Mouse (Mus musculus): ENCODE measurements at regions not wholly inside any gene's neighbourhood (a gene's known extent, or its start where the extent isn't known, plus 50 kb on each side); places are given as distances from the start of the nearest gene placed in this dataset.

- no peaks in the 10 kb centered on the region for H3K9me3 ChIP-seq (ENCODE audit: control insufficient read depth, low read length)
- H3K36me3 ChIP-seq (ENCODE audit: control insufficient read depth, insufficient read depth, low read length) = no peaks in the 10 kb centered on the region
- ATAC-seq (ENCODE audit: low FRiP score, low read depth) (0 out of 2 replicates have a peak, but pooled peaks have one; percentile 30), DNase-seq (ENCODE audit: low spot score) (peak; percentile 39)
- H3K27me3 ChIP-seq (ENCODE audit: control insufficient read depth, insufficient read depth, low read length) = no peaks in the 10 kb centered on the region
- H3K9ac ChIP-seq (ENCODE audit: low read depth, low read length, severe bottlenecking) = no peak overlapping the region
- no peak overlapping the region for H3K4me2 ChIP-seq (replicated peaks; ENCODE audit: low read depth, low read length, severe bottlenecking)
- no peak for TF ChIP-seq POLR2A (IDR thresholded peaks at IDR 0.05; ENCODE audit: borderline replicate concordance, extremely low read depth, insufficient read depth, insufficient read length)
- no peaks in the 10 kb centered on the region for H3K4me1 ChIP-seq (ENCODE audit: control insufficient read depth, insufficient read depth, low read length)
- WGBS = 23% methylated on average over 3 of the region's 3 CpGs
- H3K4me3 ChIP-seq (replicated peaks; ENCODE audit: low read length) = no peak overlapping the region
- no peak overlapping the region for H3K27ac ChIP-seq (replicated peaks; ENCODE audit: low read depth, low read length)
Observed at GRCm38 (mm10) chr12:28255524-28255923, 296.7 kb downstream of the Dcdc2c start.

GRCm38 (mm10) chr12:28250526-28250925, 301.7 kb downstream of the Dcdc2c start:
- DNase-seq (ENCODE audit: low spot score) = no peak
- H3K27ac ChIP-seq (replicated peaks; ENCODE audit: low read depth, low read length) = no peak overlapping the region
- H3K4me3 ChIP-seq (replicated peaks; ENCODE audit: low read length) = no peak overlapping the region
- H3K9me3 ChIP-seq (ENCODE audit: control insufficient read depth, low read length) = no peaks in the 10 kb centered on the region
- no peak for TF ChIP-seq POLR2A (IDR thresholded peaks at IDR 0.05; ENCODE audit: borderline replicate concordance, extremely low read depth, insufficient read depth, insufficient read length)
- 33% methylated on average over 1 of the region's 1 CpGs for WGBS
- ATAC-seq (ENCODE audit: low FRiP score, low read depth) = no peak
- H3K27me3 ChIP-seq (ENCODE audit: control insufficient read depth, insufficient read depth, low read length) = no peaks in the 10 kb centered on the region
- H3K9ac ChIP-seq (ENCODE audit: low read depth, low read length, severe bottlenecking) = no peak overlapping the region
- H3K4me2 ChIP-seq (replicated peaks; ENCODE audit: low read depth, low read length, severe bottlenecking) = no peak overlapping the region
- no peaks in the 10 kb centered on the region for H3K4me1 ChIP-seq (ENCODE audit: control insufficient read depth, insufficient read depth, low read length)
- H3K36me3 ChIP-seq (ENCODE audit: control insufficient read depth, insufficient read depth, low read length) = no peaks in the 10 kb centered on the region

GRCm38 (mm10) chr12:28248749-28249148, 303.4 kb downstream of the Dcdc2c start:
- ATAC-seq (ENCODE audit: low FRiP score, low read depth) = no peak
- TF ChIP-seq POLR2A (IDR thresholded peaks at IDR 0.05; ENCODE audit: borderline replicate concordance, extremely low read depth, insufficient read depth, insufficient read length) = no peak
- H3K9me3 ChIP-seq (ENCODE audit: control insufficient read depth, low read length) = no peaks in the 10 kb centered on the region
- H3K27me3 ChIP-seq (ENCODE audit: control insufficient read depth, insufficient read depth, low read length) = no peaks in the 10 kb centered on the region
- H3K4me1 ChIP-seq (ENCODE audit: control insufficient read depth, insufficient read depth, low read length) = no peaks in the 10 kb centered on the region
- H3K4me3 ChIP-seq (replicated peaks; ENCODE audit: low read length) = no peak overlapping the region
- peak; percentile 37 for DNase-seq (ENCODE audit: low spot score)
- no peak overlapping the region for H3K4me2 ChIP-seq (replicated peaks; ENCODE audit: low read depth, low read length, severe bottlenecking)
- WGBS = 65% methylated on average over 3 of the region's 3 CpGs
- H3K27ac ChIP-seq (replicated peaks; ENCODE audit: low read depth, low read length) = no peak overlapping the region
- H3K36me3 ChIP-seq (ENCODE audit: control insufficient read depth, insufficient read depth, low read length) = no peaks in the 10 kb centered on the region
- no peak overlapping the region for H3K9ac ChIP-seq (ENCODE audit: low read depth, low read length, severe bottlenecking)

- DNase-seq (ENCODE audit: low spot score) (no peak), ATAC-seq (ENCODE audit: low FRiP score, low read depth) (no peak)
- Histone ChIP-seq H3K9me3 (ENCODE audit: control insufficient read depth, low read length) (no peaks in the 10 kb centered on the region), H3K27ac (replicated peaks; ENCODE audit: low read depth, low read length) (no peak overlapping the region), H3K36me3 (ENCODE audit: control insufficient read depth, insufficient read depth, low read length) (no peaks in the 10 kb centered on the region), H3K9ac (ENCODE audit: low read depth, low read length, severe bottlenecking) (no peak overlapping the region), H3K4me3 (replicated peaks; ENCODE audit: low read length) (no peak overlapping the region), H3K4me2 (replicated peaks; ENCODE audit: low read depth, low read length, severe bottlenecking) (no peak overlapping the region), H3K27me3 (ENCODE audit: control insufficient read depth, insufficient read depth, low read length) (no peaks in the 10 kb centered on the region), H3K4me1 (ENCODE audit: control insufficient read depth, insufficient read depth, low read length) (no peaks in the 10 kb centered on the region)
- 90% methylated on average over 3 of the region's 3 CpGs for WGBS
- no peak for TF ChIP-seq POLR2A (IDR thresholded peaks at IDR 0.05; ENCODE audit: borderline replicate concordance, extremely low read depth, insufficient read depth, insufficient read length)
Observed at GRCm38 (mm10) chr12:28248287-28248686, 303.9 kb downstream of the Dcdc2c start.

- WGBS = 68% methylated on average over 5 of the region's 5 CpGs
- Histone ChIP-seq H3K27ac (replicated peaks; ENCODE audit: low read depth, low read length) (no peak overlapping the region), H3K9me3 (ENCODE audit: control insufficient read depth, low read length) (no peaks in the 10 kb centered on the region), H3K4me1 (ENCODE audit: control insufficient read depth, insufficient read depth, low read length) (no peaks in the 10 kb centered on the region), H3K27me3 (ENCODE audit: control insufficient read depth, insufficient read depth, low read length) (no peaks in the 10 kb centered on the region), H3K4me2 (replicated peaks; ENCODE audit: low read depth, low read length, severe bottlenecking) (no peak overlapping the region), H3K36me3 (ENCODE audit: control insufficient read depth, insufficient read depth, low read length) (no peaks in the 10 kb centered on the region), H3K4me3 (replicated peaks; ENCODE audit: low read length) (no peak overlapping the region), H3K9ac (ENCODE audit: low read depth, low read length, severe bottlenecking) (no peak overlapping the region)
- no peak for ATAC-seq (ENCODE audit: low FRiP score, low read depth)
- no peak for DNase-seq (ENCODE audit: low spot score)
- TF ChIP-seq POLR2A (IDR thresholded peaks at IDR 0.05; ENCODE audit: borderline replicate concordance, extremely low read depth, insufficient read depth, insufficient read length) = no peak
Observed at GRCm38 (mm10) chr12:28238016-28238415, 314.2 kb downstream of the Dcdc2c start.

GRCm38 (mm10) chr12:28237041-28237440, 315.2 kb downstream of the Dcdc2c start:
- 20% methylated on average over 4 of the region's 4 CpGs for WGBS
- DNase-seq (ENCODE audit: low spot score) = no peak

More at GRCm38 (mm10) chr12:28237041-28237440, 315.2 kb downstream of the Dcdc2c start:
- no peak for TF ChIP-seq POLR2A (IDR thresholded peaks at IDR 0.05; ENCODE audit: borderline replicate concordance, extremely low read depth, insufficient read depth, insufficient read length)
- H3K27ac ChIP-seq (replicated peaks; ENCODE audit: low read depth, low read length) = no peak overlapping the region
- no peaks in the 10 kb centered on the region for H3K27me3 ChIP-seq (ENCODE audit: control insufficient read depth, insufficient read depth, low read length)
- H3K9me3 ChIP-seq (ENCODE audit: control insufficient read depth, low read length) = no peaks in the 10 kb centered on the region
- no peak overlapping the region for H3K4me3 ChIP-seq (replicated peaks; ENCODE audit: low read length)
- H3K4me1 ChIP-seq (ENCODE audit: control insufficient read depth, insufficient read depth, low read length) = no peaks in the 10 kb centered on the region
- H3K9ac ChIP-seq (ENCODE audit: low read depth, low read length, severe bottlenecking) = no peak overlapping the region
- H3K4me2 ChIP-seq (replicated peaks; ENCODE audit: low read depth, low read length, severe bottlenecking) = no peak overlapping the region
- no peak for ATAC-seq (ENCODE audit: low FRiP score, low read depth)
- H3K36me3 ChIP-seq (ENCODE audit: control insufficient read depth, insufficient read depth, low read length) = no peaks in the 10 kb centered on the region

All from limb, embryonic 14.5 days (tissue).